16 mouse cellular contexts compared by ENCODE assay signal in genomic region chrX:159638500-159639227, GRCm38 (mm10). TPM values are rescaled to one million over a fixed set of nuclear protein-coding genes. Genes with fewer than 3 reads are reported as not detected.
A peak's percentile ranks its signal among the peaks of the same experiment; 100 is the strongest.
DNase-seq lines count a peak whose midpoint lies in the region; TF ChIP-seq lines count a peak whose summit lies in the region.
"Had no signal": no experiment of that assay in that cellular context is flagged by ENCODE, and none has a peak within 500 bp of the region (broad histone marks: within the 10 kb centered on the region; RNA-seq: fewer than 3 reads in every experiment).

No protein-coding gene starts in this region.

- no peak overlapping the region for H3K27ac ChIP-seq in liver, adult 2 months (replicated peaks; ENCODE audit: insufficient read depth, low read depth, low read length)
- peak overlapping the region; percentile 57 for H3K27ac ChIP-seq in macrophage
- H3K27ac ChIP-seq: embryonic facial prominence, embryonic 12.5 days; hindbrain, embryonic 13.5 days; lung, embryonic 15.5 days had no signal

- WGBS in liver, adult 2 months, result 78% methylated on average over 4 of the region's 4 CpGs
- WGBS in macrophage (ENCODE audit: missing documents), result 38% methylated on average over 4 of the region's 4 CpGs

- TF ChIP-seq CTCF in liver, adult 2 months (IDR thresholded peaks at IDR 0.05; ENCODE audit: low read depth, low read length), result no peak

- H3K4me1 ChIP-seq in liver, adult 2 months (ENCODE audit: control insufficient read depth, insufficient read depth, low read length), result no peaks in the 10 kb centered on the region
- H3K4me1 ChIP-seq: embryonic facial prominence, embryonic 12.5 days; hindbrain, embryonic 13.5 days; lung, embryonic 15.5 days had no signal

- H3K9ac ChIP-seq in liver, adult 2 months (ENCODE audit: low read depth, low read length), result no peak overlapping the region
- H3K9ac ChIP-seq: embryonic facial prominence, embryonic 12.5 days; heart, embryonic 12.5 days; hindbrain, embryonic 13.5 days; lung, embryonic 15.5 days had no signal

- no peak for TF ChIP-seq POLR2A in liver, adult 2 months (IDR thresholded peaks at IDR 0.05; ENCODE audit: extremely low read depth, insufficient read depth, low read length)

- peak; percentile 29 for DNase-seq in lung, postnatal 25 days (ENCODE audit: low spot score)
- DNase-seq in lung, postnatal 10 days, result no peak
- peak; percentile 26 for DNase-seq in liver, adult 2 months (ENCODE audit: extremely low read depth, low read depth, low spot score)
- DNase-seq in thymus, postnatal 0 days (ENCODE audit: low spot score), result no peak
- DNase-seq in gastrocnemius, postnatal 4 days (ENCODE audit: low spot score in 2 of 2), result no peak
- DNase-seq in ovary, postnatal 36 days (ENCODE audit: low spot score), result no peak
- no peak for DNase-seq in left cerebral cortex, postnatal 14 days (ENCODE audit: low spot score in 2 of 2)
- DNase-seq: cerebellum, adult 11-12 months; gastrocnemius, postnatal 14 days; kidney, postnatal 14 days; midbrain, embryonic 14.5 days had no signal

- no peak overlapping the region for H3K4me3 ChIP-seq in liver, adult 2 months (ENCODE audit: insufficient read depth, low read depth, low read length)
- no peak overlapping the region for H3K4me3 ChIP-seq in macrophage (ENCODE audit: inconsistent target)
- H3K4me3 ChIP-seq: embryonic facial prominence, embryonic 12.5 days; heart, embryonic 12.5 days; hindbrain, embryonic 13.5 days; lung, embryonic 15.5 days had no signal

- H3K79me2 ChIP-seq in liver, adult 2 months (ENCODE audit: control insufficient read depth, insufficient read depth, low read length), result no peaks in the 10 kb centered on the region
- peaks cover 86% of the 10 kb centered on the region for H3K79me2 ChIP-seq in macrophage (ENCODE audit: inconsistent target)

- no peaks in the 10 kb centered on the region for H3K36me3 ChIP-seq in liver, adult 2 months (ENCODE audit: control insufficient read depth, insufficient read depth, low read length)
- no peaks in the 10 kb centered on the region for H3K36me3 ChIP-seq in macrophage (ENCODE audit: inconsistent target)
- H3K36me3 ChIP-seq: embryonic facial prominence, embryonic 12.5 days; heart, embryonic 12.5 days; hindbrain, embryonic 13.5 days; lung, embryonic 15.5 days had no signal

- intact Hi-C loops in left cerebral cortex, postnatal 14 days (cut with DNase I), result no loop called here

- no peaks in the 10 kb centered on the region for H3K27me3 ChIP-seq in liver, adult 2 months (ENCODE audit: control insufficient read depth, insufficient read depth, low read length)
- H3K27me3 ChIP-seq: embryonic facial prominence, embryonic 12.5 days; heart, embryonic 12.5 days; hindbrain, embryonic 13.5 days; lung, embryonic 15.5 days had no signal

RNA-seq across cellular contexts. Expression of gene Sh3kbp1, which starts 11.6 kb away (rescaled TPM):
- 1.3 and 1.9 TPM in 2 replicates for total RNA-seq in liver, adult 2 months (2014; rRNA removed)
- polyA plus RNA-seq in liver, adult 2 months (2012; rRNA removed), result 0.20 and 1.0 TPM in 2 replicates
- 100 to 1,000 TPM; 101 to 216 (median 151) TPM for total RNA-seq in macrophage (2018; cell fraction: chromatin; rRNA removed)
- 100 to 1,000 TPM in 9 of 26 experiments, 10 to 100 TPM in 17; 85.4 to 121 (median 97.6) TPM for total RNA-seq in macrophage (2018; cell fraction: cytosol; rRNA removed)
- total RNA-seq in macrophage (2018; cell fraction: nucleus; rRNA removed), result 100 to 1,000 TPM in 4 of 26 experiments, 10 to 100 TPM in 22; 55.6 to 153 (median 76.5) TPM
- polyA plus RNA-seq in macrophage (2018), result 63.0 to 196 TPM (median 68.4 TPM) in 3 replicates
- 190 and 200 TPM in 2 replicates for polyA plus RNA-seq in thymus, postnatal 0 days (2015; fragmentation: Nextera tagmentation; extraction: Ambion mirVana)
- 10 to 100 TPM; 41.5 to 45.2 TPM for total RNA-seq in gastrocnemius, postnatal 4 days (2021)
- total RNA-seq in left cerebral cortex, postnatal 14 days (2021), result 10 to 100 TPM; 49.4 to 59.4 TPM

Comparison
In these comparisons a context has a peak if more than half of its experiments do, and no peak if none do; other contexts are left out.
1. DNase-seq: peak in lung, postnatal 25 days (single experiment) and liver, adult 2 months (single experiment); none in lung, postnatal 10 days (single experiment), thymus, postnatal 0 days (single experiment), gastrocnemius, postnatal 4 days (0 of 2), ovary, postnatal 36 days (single experiment) and left cerebral cortex, postnatal 14 days (0 of 2).
2. RNA of gene Sh3kbp1, which starts 11.6 kb away (total RNA-seq): 49.4 to 59.4 TPM in left cerebral cortex, postnatal 14 days and 41.5 to 45.2 TPM in gastrocnemius, postnatal 4 days; 1.3 to 1.9 TPM in liver, adult 2 months; every median in the first group is over 10 times any median in the second.